Mouse (Mus musculus) midbrain, embryonic 12.5 days (tissue): ENCODE data around the gene Fem1a. TPM values are rescaled to one million over a fixed set of nuclear protein-coding genes. Genes with fewer than 3 reads are reported as not detected.

Source experiments
- ATAC-seq: fragments of 200-750 bp; cut with Nextera tagmentation; 2 replicates; pipeline ENCODE4 v1.8.0; 2017; ENCODE audit warnings: low read depth, moderate TSS enrichment, moderate library complexity; ENCODE audit not compliant: low FRiP score
- H3K27ac ChIP-seq: fragments of 300-500 bp; sonication (generic); replicated peaks from 2 replicates; pipeline ENCODE4 v1.5.1; 2016; ENCODE audit warnings: mild to moderate bottlenecking
- H3K27me3 ChIP-seq: fragments of 300-500 bp; sonication (generic); 2 replicates; pipeline ENCODE4 v1.6.1; 2016; ENCODE audit warnings: mild to moderate bottlenecking
- H3K36me3 ChIP-seq: fragments of 300-500 bp; sonication (generic); 2 replicates; pipeline ENCODE4 v1.6.1; 2016
- H3K4me1 ChIP-seq: fragments of 300-500 bp; sonication (generic); 2 replicates; pipeline ENCODE4 v1.6.1; 2016
- H3K4me2 ChIP-seq: fragments of 300-500 bp; sonication (generic); replicated peaks from 2 replicates; pipeline ENCODE4 v1.6.1; 2016; ENCODE audit warnings: mild to moderate bottlenecking, moderate library complexity
- H3K4me3 ChIP-seq: fragments of 300-500 bp; sonication (generic); 2 replicates; pipeline ENCODE4 v1.5.1; 2016; ENCODE audit warnings: mild to moderate bottlenecking
- H3K9ac ChIP-seq: fragments of 300-500 bp; sonication (generic); replicated peaks from 2 replicates; pipeline ENCODE4 v1.6.1; 2016; ENCODE audit warnings: mild to moderate bottlenecking, moderate library complexity
- H3K9me3 ChIP-seq: fragments of 300-500 bp; sonication (generic); 2 replicates; pipeline ENCODE4 v1.6.1; 2016; ENCODE audit warnings: mild to moderate bottlenecking
- WGBS: fragments of 180-500 bp; shearing (Covaris S2); methylation state at CpG from one replicate; pipeline ENCODE4 v1.1.7; 2016; 5-methylcytosine and 5-hydroxymethylcytosine counted together
- polyA plus RNA-seq: library from polyadenylated mRNA; unstranded; fragments of >200 nt; fragmentation: Nextera tagmentation; extraction: Ambion mirVana; gene quantifications from 2 replicates; pipeline ENCODE4 v1.2.1, GENCODE M21; 2016

The Fem1a gene
- polyA plus RNA-seq, 1 experiment from 2014 or later = 18.6 TPM

GRCm38 (mm10) chr17:56296201-56296600 lies 39.6 kb downstream of the Fem1a start:
- H3K27me3 ChIP-seq = no peaks in the 10 kb centered on the region; the same call in 1 of the 2 replicates
- no peaks in the 10 kb centered on the region for H3K9me3 ChIP-seq
- H3K36me3 ChIP-seq = no peaks in the 10 kb centered on the region
- peaks cover 6% of the 10 kb centered on the region for H3K4me1 ChIP-seq
- no peak overlapping the region for H3K4me2 ChIP-seq
- H3K27ac ChIP-seq = no peak overlapping the region
- no peak overlapping the region for H3K9ac ChIP-seq
- no peak overlapping the region for H3K4me3 ChIP-seq
- WGBS = 58% methylated on average over 1 of the region's 1 CpGs
- ATAC-seq = no peak

- Histone ChIP-seq H3K9me3 (no peaks in the 10 kb centered on the region), H3K9ac (no peak overlapping the region), H3K4me1 (peaks cover 10% of the 10 kb centered on the region), H3K27ac (no peak overlapping the region), H3K27me3 (no peaks in the 10 kb centered on the region), H3K4me2 (no peak overlapping the region), H3K36me3 (no peaks in the 10 kb centered on the region), H3K4me3 (no peak overlapping the region)
- ATAC-seq = no peak
- WGBS = 95% methylated on average over 1 of the region's 1 CpGs
Observed at GRCm38 (mm10) chr17:56298238-56298637, 41.6 kb downstream of the Fem1a start.

GRCm38 (mm10) chr17:56300186-56300585 lies 43.6 kb downstream of the Fem1a start, which contains the start of gene Arrdc5:
Gene Arrdc5 (minus strand): TSS chr17:56300286.
- Histone ChIP-seq H3K27me3 (no peaks in the 10 kb centered on the region), H3K4me3 (no peak within 1 kb of the TSS), H3K36me3 (0 out of 2 replicates have a peak, but pooled peaks cover under 1% of the 10 kb centered on the region), H3K4me1 (peaks cover 23% of the 10 kb centered on the region), H3K4me2 (no peak within 1 kb of the TSS), H3K27ac (no peak within 1 kb of the TSS), H3K9me3 (no peaks in the 10 kb centered on the region), H3K9ac (no peak within 1 kb of the TSS)
- no peak for ATAC-seq
- 91% methylated on average over 9 of the region's 9 CpGs for WGBS

- peak overlapping the region; percentile 85; the same call in 1 of the 2 replicates for H3K4me3 ChIP-seq
- ATAC-seq = no peak; the same call in none of the 2 replicates
- peak overlapping the region; percentile 65 for H3K27ac ChIP-seq
- peaks cover 16% of the 10 kb centered on the region for H3K36me3 ChIP-seq
- H3K4me1 ChIP-seq = peaks cover 45% of the 10 kb centered on the region
- WGBS = 20% methylated on average over 13 of the region's 13 CpGs
- H3K4me2 ChIP-seq = peak overlapping the region; percentile 93
- peak overlapping the region; percentile 72; the same call in 1 of the 2 replicates for H3K9ac ChIP-seq
- no peaks in the 10 kb centered on the region for H3K27me3 ChIP-seq
- no peaks in the 10 kb centered on the region for H3K9me3 ChIP-seq
Observed at GRCm38 (mm10) chr17:56302363-56302996, 45.9 kb downstream of the Fem1a start.

GRCm38 (mm10) chr17:56303160-56303846 lies 46.7 kb downstream of the Fem1a start, which contains the start of gene Uhrf1:
Gene Uhrf1 (plus strand): TSS chr17:56303321.
- Histone ChIP-seq H3K4me1 (peaks cover 49% of the 10 kb centered on the region), H3K4me2 (peak within 1 kb of the TSS; percentile 93), H3K9me3 (no peaks in the 10 kb centered on the region), H3K36me3 (peaks cover 21% of the 10 kb centered on the region), H3K27me3 (no peaks in the 10 kb centered on the region), H3K4me3 (peak within 1 kb of the TSS; percentile 85), H3K27ac (peak within 1 kb of the TSS; percentile 65), H3K9ac (peak within 1 kb of the TSS; percentile 72)
- WGBS = under 1% methylated on average over 43 of the region's 43 CpGs
- ATAC-seq = peak; percentile 61

- Histone ChIP-seq H3K36me3 (peaks cover 27% of the 10 kb centered on the region), H3K9me3 (no peaks in the 10 kb centered on the region), H3K4me3 (peak overlapping the region; percentile 85), H3K9ac (peak overlapping the region; percentile 72), H3K27ac (peak overlapping the region; percentile 65), H3K27me3 (no peaks in the 10 kb centered on the region), H3K4me1 (peaks cover 49% of the 10 kb centered on the region), H3K4me2 (peak overlapping the region; percentile 93)
- under 1% methylated on average over 60 of the region's 68 CpGs for WGBS
- peak; percentile 92 for ATAC-seq
Observed at GRCm38 (mm10) chr17:56303847-56304586, 47.4 kb downstream of the Fem1a start.

- Histone ChIP-seq H3K27me3 (no peaks in the 10 kb centered on the region), H3K9me3 (no peaks in the 10 kb centered on the region), H3K4me2 (peak overlapping the region; percentile 93), H3K4me1 (peaks cover 49% of the 10 kb centered on the region), H3K9ac (peak overlapping the region; percentile 72), H3K36me3 (peaks cover 34% of the 10 kb centered on the region), H3K4me3 (peak overlapping the region; percentile 85), H3K27ac (peak overlapping the region; percentile 54)
- 17% methylated on average over 11 of the region's 11 CpGs for whole genome bisulfite sequencing
- ATAC-seq = no peak
Observed at GRCm38 (mm10) chr17:56304718-56305117, 48.1 kb downstream of the Fem1a start.

- Histone ChIP-seq H3K4me1 (peaks cover 49% of the 10 kb centered on the region), H3K27ac (peak overlapping the region; percentile 54; the same call in 1 of the 2 replicates), H3K9ac (peak overlapping the region; percentile 72), H3K4me2 (peak overlapping the region; percentile 93), H3K4me3 (peak overlapping the region; percentile 85), H3K9me3 (no peaks in the 10 kb centered on the region), H3K27me3 (no peaks in the 10 kb centered on the region), H3K36me3 (peaks cover 38% of the 10 kb centered on the region)
- 26% methylated on average over 9 of the region's 9 CpGs for WGBS
- no peak for ATAC-seq
Observed at GRCm38 (mm10) chr17:56305156-56305555, 48.5 kb downstream of the Fem1a start.

GRCm38 (mm10) chr17:56305826-56306225 lies 49.2 kb downstream of the Fem1a start:
- Histone ChIP-seq H3K9ac (peak overlapping the region; percentile 72; the same call in 1 of the 2 replicates), H3K4me1 (peaks cover 49% of the 10 kb centered on the region), H3K4me2 (peak overlapping the region; percentile 93), H3K9me3 (no peaks in the 10 kb centered on the region), H3K27ac (0 out of 2 replicates have a peak overlapping the region, but pooled peaks have one; percentile 54), H3K27me3 (no peaks in the 10 kb centered on the region), H3K4me3 (peak overlapping the region; percentile 85), H3K36me3 (peaks cover 45% of the 10 kb centered on the region)
- no peak for ATAC-seq
- WGBS = 69% methylated on average over 8 of the region's 8 CpGs

GRCm38 (mm10) chr17:56308088-56308487 lies 51.5 kb downstream of the Fem1a start:
- 87% methylated on average over 6 of the region's 6 CpGs for WGBS
- peaks cover 66% of the 10 kb centered on the region for H3K36me3 ChIP-seq
- H3K4me2 ChIP-seq = no peak overlapping the region
- H3K27me3 ChIP-seq = no peaks in the 10 kb centered on the region
- peaks cover 41% of the 10 kb centered on the region for H3K4me1 ChIP-seq
- H3K27ac ChIP-seq = 0 out of 2 replicates have a peak overlapping the region, but pooled peaks have one; percentile 15
- H3K9ac ChIP-seq = no peak overlapping the region
- H3K9me3 ChIP-seq = no peaks in the 10 kb centered on the region
- ATAC-seq = no peak
- no peak overlapping the region for H3K4me3 ChIP-seq

GRCm38 (mm10) chr17:56309191-56309945 lies 52.8 kb downstream of the Fem1a start:
- Histone ChIP-seq H3K36me3 (peaks cover 78% of the 10 kb centered on the region), H3K4me2 (no peak overlapping the region), H3K4me3 (no peak overlapping the region), H3K9me3 (no peaks in the 10 kb centered on the region), H3K4me1 (peaks cover 35% of the 10 kb centered on the region), H3K27me3 (no peaks in the 10 kb centered on the region), H3K27ac (no peak overlapping the region), H3K9ac (no peak overlapping the region)
- 90% methylated on average over 15 of the region's 15 CpGs for WGBS
- no peak for ATAC-seq
